Mouse (Mus musculus) cerebellum, adult 2 months (tissue): ENCODE measurements around the gene Ank3. TPM values are rescaled to one million over a fixed set of nuclear protein-coding genes. Genes with fewer than 3 reads are reported as not detected.

Source experiments
- DNase-seq, 2 experiments: peaks; one replicate each; pipeline ENCODE4 v3.0.0; 2021
- H3K27ac ChIP-seq: fragments of 200-500 bp; 2 replicates; pipeline ENCODE4 v1.5.1; 2012; ENCODE audit warnings: low read length, control low read depth, inconsistent platforms; ENCODE audit not compliant: insufficient read depth
- H3K27me3 ChIP-seq: fragments of 200-500 bp; 2 replicates; pipeline ENCODE4 v1.6.1; 2012; ENCODE audit warnings: inconsistent platforms, mild to moderate bottlenecking, low read length, moderate library complexity; ENCODE audit not compliant: control insufficient read depth, insufficient read depth
- H3K4me1 ChIP-seq: fragments of 200-500 bp; 2 replicates; pipeline ENCODE4 v1.6.1; 2011; ENCODE audit warnings: low read length; ENCODE audit not compliant: control insufficient read depth, insufficient read depth
- H3K4me3 ChIP-seq: fragments of 200-500 bp; replicated peaks from 2 replicates; pipeline ENCODE3; 2011; ENCODE audit warnings: mild to moderate bottlenecking, low read depth, low read length, control low read depth; ENCODE audit not compliant: insufficient read depth
- CTCF ChIP-seq: fragments of 200-500 bp; IDR thresholded peaks from 2 replicates; pipeline ENCODE4 v1.5.1; 2011; ENCODE audit warnings: low read depth, mild to moderate bottlenecking, control low read depth, low read length, moderate library complexity, borderline replicate concordance; ENCODE audit not compliant: insufficient read depth
- POLR2A ChIP-seq: fragments of 200-500 bp; IDR thresholded peaks from 2 replicates; pipeline ENCODE4 v1.6.1; 2011; ENCODE audit warnings: low read length, control low read depth, borderline replicate concordance; ENCODE audit not compliant: insufficient read depth
- WGBS: fragments of 180-500 bp; shearing (Covaris S2); methylation state at CpG from one replicate; pipeline ENCODE4 v1.1.7; 2018; 5-methylcytosine and 5-hydroxymethylcytosine counted together
- polyA plus RNA-seq: library from polyadenylated mRNA; depleted of rRNA; stranded (reverse); fragments of >200 nt; gene quantifications from 2 replicates; pipeline ENCODE4 v1.2.3, GENCODE M21; 2012

Gene Ank3
- polyA plus RNA-seq, 1 experiment = 239 TPM

DNA sequence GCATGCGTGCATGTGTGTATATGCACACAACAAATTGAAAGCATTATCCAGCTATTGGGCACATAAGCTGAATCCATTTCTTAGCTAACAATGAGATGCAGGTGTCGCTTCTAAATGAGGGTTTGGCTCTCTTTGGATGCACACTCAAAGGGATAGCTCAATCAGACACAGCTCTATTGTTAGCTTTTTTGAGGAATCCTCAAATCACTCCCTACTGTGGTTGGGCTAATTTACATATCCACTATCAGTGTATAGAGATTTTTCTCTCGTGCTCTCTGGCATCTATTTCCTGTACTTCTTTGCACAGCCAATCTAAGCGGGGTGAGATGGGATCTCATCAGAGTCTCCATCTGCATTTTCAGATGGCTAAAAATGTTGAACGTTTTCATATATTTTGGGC lies 93.4 kb downstream of the Ank3 start:
- Histone ChIP-seq H3K27me3 (no peaks in the 10 kb centered on the region), H3K4me1 (no peaks in the 10 kb centered on the region), H3K27ac (no peak overlapping the region), H3K4me3 (no peak overlapping the region)
- no peak for DNase-seq
- TF ChIP-seq POLR2A (no peak), CTCF (no peak)
- 62% methylated on average over 5 of the region's 5 CpGs for WGBS

DNA sequence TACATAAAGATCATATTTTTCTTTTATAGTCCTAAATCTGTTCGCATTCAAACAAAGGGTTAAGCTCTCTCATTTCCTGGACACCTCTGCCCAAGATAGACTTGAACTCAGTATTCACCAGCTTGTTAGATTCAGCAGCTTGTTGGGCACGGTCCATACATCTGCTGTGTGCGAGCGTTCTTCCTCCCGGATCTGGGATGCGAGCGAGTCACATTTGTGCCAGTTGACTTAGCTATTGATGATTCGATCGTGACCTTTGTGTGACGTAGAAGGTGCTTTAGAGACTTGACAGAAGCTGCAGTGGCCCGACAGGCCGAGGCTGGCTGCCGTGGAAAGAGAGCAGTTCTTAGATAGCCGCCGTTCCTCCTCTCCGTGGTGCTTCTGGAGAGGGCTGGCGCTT lies 98.8 kb downstream of the Ank3 start:
- no peak for DNase-seq
- H3K4me3 ChIP-seq = no peak overlapping the region
- H3K27ac ChIP-seq = no peak overlapping the region
- H3K27me3 ChIP-seq = no peaks in the 10 kb centered on the region
- H3K4me1 ChIP-seq = no peaks in the 10 kb centered on the region
- TF ChIP-seq CTCF (no peak), POLR2A (no peak)
- WGBS = 59% methylated on average over 17 of the region's 17 CpGs

GRCm38 (mm10) chr10:69500171-69500860 lies 101.7 kb downstream of the Ank3 start:
- no peak for TF ChIP-seq POLR2A
- no peak for TF ChIP-seq CTCF
- WGBS = 52% methylated on average over 11 of the region's 11 CpGs
- no peaks in the 10 kb centered on the region for H3K27me3 ChIP-seq

DNA sequence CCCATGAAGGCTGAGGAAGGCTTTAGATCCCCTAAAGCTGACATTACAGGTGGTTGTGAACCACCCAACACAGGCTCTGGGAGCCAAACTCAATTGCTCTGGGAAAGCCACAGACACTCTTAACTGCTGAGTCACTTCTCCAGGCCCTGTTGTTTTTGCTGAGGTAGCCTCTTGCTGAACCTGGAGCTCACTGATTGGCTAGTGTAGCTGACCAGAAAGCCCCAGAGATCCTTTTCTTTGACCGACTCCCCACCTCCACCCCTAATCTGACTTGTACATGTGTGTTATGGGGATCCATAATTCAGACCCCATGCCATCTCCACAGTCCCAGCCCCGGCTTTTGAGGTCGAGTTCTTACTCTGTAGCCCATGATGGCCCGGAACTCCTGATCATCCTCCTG lies 105.2 kb downstream of the Ank3 start:
- no peak overlapping the region for H3K4me3 ChIP-seq

More at GRCm38 (mm10) chr10:69500171-69500860, 101.7 kb downstream of the Ank3 start:
- no peak for DNase-seq
- Histone ChIP-seq H3K27ac (no peak overlapping the region), H3K4me1 (no peaks in the 10 kb centered on the region), H3K4me3 (no peak overlapping the region)

GRCm38 (mm10) chr10:69507719-69508118 lies 109.1 kb downstream of the Ank3 start:
- WGBS = 89% methylated on average over 8 of the region's 8 CpGs
- no peak for TF ChIP-seq POLR2A
- TF ChIP-seq CTCF = no peak
- H3K4me1 ChIP-seq = no peaks in the 10 kb centered on the region
- no peak overlapping the region for H3K27ac ChIP-seq
- no peak overlapping the region for H3K4me3 ChIP-seq
- DNase-seq = no peak
- no peaks in the 10 kb centered on the region for H3K27me3 ChIP-seq

More for the DNA sequence above, 105.2 kb downstream of the Ank3 start:
- Histone ChIP-seq H3K27me3 (no peaks in the 10 kb centered on the region), H3K4me1 (no peaks in the 10 kb centered on the region), H3K27ac (no peak overlapping the region)
- DNase-seq = no peak
- TF ChIP-seq CTCF (no peak), POLR2A (no peak)
- WGBS = 91% methylated on average over 4 of the region's 4 CpGs

DNA sequence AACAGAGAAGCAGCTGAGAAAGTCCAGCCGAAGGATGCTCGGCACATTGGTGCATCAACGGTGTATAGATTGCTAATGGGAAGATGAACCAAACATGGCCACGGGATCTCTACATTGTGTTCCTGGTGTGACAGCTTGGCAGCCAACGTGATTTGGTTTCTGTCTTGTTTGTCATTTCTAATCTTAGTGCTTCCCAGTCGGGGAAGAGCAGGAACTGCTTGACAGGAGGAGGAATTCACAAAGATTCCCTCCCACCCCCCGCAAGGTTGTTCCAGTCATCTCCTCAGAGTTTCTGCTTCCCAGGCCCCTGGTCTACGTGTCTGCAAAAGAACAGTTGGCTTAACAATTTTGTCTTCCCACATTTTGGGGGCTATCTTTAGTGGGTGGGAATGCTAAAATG lies 111.8 kb downstream of the Ank3 start:
- TF ChIP-seq POLR2A (no peak), CTCF (no peak)
- Histone ChIP-seq H3K4me3 (no peak overlapping the region), H3K27me3 (no peaks in the 10 kb centered on the region), H3K4me1 (no peaks in the 10 kb centered on the region), H3K27ac (no peak overlapping the region)
- DNase-seq = no peak
- WGBS = 69% methylated on average over 8 of the region's 8 CpGs

DNA sequence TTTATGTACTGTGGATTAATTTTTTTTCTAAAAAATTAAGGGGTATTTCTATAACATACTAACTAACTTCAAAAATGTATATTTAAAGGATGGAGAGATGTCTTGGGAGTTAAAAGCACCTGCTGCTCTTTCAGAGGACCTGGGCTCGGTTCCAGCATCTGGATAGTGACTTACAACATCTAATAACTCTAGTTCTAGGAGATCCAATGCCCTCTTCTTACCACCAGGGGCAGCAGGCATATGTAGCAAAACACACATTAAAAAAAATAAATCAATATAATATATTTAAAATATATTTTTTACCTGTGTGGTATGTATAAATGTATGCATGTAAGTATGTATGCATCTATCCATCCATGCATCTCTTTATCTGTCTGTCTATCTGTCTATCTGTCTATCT lies 112.7 kb downstream of the Ank3 start:
- no peaks in the 10 kb centered on the region for H3K27me3 ChIP-seq
- H3K4me1 ChIP-seq = no peaks in the 10 kb centered on the region
- TF ChIP-seq CTCF (no peak), POLR2A (no peak)
- H3K27ac ChIP-seq = no peak overlapping the region
- DNase-seq = no peak
- 73% methylated on average over 1 of the region's 1 CpGs for WGBS
- H3K4me3 ChIP-seq = no peak overlapping the region

DNA sequence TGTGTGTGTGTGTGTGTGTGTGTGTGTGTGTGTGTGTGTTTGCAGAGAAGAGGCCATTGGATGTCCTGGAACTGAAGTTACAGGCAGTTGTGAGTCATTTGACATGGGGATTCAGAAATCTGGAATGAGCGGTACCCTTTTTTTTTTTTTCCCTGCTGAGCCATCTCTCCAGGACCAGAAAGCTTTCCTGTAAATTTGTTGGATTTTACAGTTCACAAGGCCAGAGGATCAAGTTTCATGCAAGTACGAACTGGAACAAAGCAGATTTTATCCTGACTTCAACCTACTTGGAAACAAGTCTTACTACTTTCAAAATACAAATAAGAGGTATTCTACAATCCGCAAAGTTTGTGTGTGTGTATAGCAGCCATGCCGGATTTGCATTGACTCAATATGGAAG lies 123.4 kb downstream of the Ank3 start:
- no peaks in the 10 kb centered on the region for H3K27me3 ChIP-seq
- 78% methylated on average over 4 of the region's 4 CpGs for WGBS
- no peak overlapping the region for H3K4me3 ChIP-seq
- no peak overlapping the region for H3K27ac ChIP-seq
- TF ChIP-seq CTCF (no peak), POLR2A (no peak)
- H3K4me1 ChIP-seq = no peaks in the 10 kb centered on the region
- no peak for DNase-seq
